Comparison of ENCODE assay signal across 8 mouse cellular contexts in the genomic region with DNA sequence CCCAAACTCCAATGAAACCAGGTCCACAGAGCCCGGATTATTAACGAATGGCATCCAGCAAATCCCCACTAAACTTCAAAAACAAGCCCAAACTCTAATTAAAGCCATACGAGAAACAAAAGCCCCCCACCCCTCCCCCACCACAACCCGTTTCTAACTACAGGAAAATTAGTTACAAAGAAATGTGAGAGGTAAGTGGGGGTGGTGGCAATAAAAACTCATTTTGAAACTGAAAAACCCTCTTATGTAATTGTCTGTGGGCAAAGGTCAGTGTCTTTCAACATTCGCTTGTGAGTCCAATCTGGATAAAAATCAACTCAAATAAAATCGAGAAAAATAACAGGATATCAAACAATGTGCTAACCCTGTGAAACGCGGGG. TPM values are rescaled to one million over a fixed set of nuclear protein-coding genes. Genes with fewer than 3 reads are reported as not detected.
DNase-seq lines count a peak whose midpoint lies in the region; ATAC-seq and TF ChIP-seq lines count a peak whose summit lies in the region.

No protein-coding gene starts in this region.

- 0 out of 2 replicates have a peak, but pooled peaks cover 2% of the 10 kb centered on the region for H3K79me2 ChIP-seq in heart, adult 2 months (replicated peaks; ENCODE audit: control insufficient read depth, insufficient read depth, low read length)

- no peak for TF ChIP-seq EP300 in heart, adult 2 months (IDR thresholded peaks at IDR 0.05; ENCODE audit: insufficient read depth, low read depth, low read length)

- peaks cover 2% of the 10 kb centered on the region; the same call in 1 of the 2 replicates for H3K36me3 ChIP-seq in heart, adult 2 months (ENCODE audit: control insufficient read depth, insufficient read depth, low read length)
- no peaks in the 10 kb centered on the region for H3K36me3 ChIP-seq in neural tube, embryonic 12.5 days
- H3K36me3 ChIP-seq in small intestine, adult 2 months (ENCODE audit: control insufficient read depth, insufficient read depth, low read length): no peaks in the 10 kb centered on the region

- H3K9me3 ChIP-seq in neural tube, embryonic 12.5 days: no peaks in the 10 kb centered on the region

- no peak overlapping the region; the same call in 1 of the 2 replicates for H3K4me3 ChIP-seq in heart, adult 2 months
- H3K4me3 ChIP-seq in neural tube, embryonic 12.5 days: no peak overlapping the region
- H3K4me3 ChIP-seq in small intestine, adult 2 months (ENCODE audit: low read depth, low read length): no peak overlapping the region

- peaks cover 16% of the 10 kb centered on the region for H3K4me1 ChIP-seq in heart, adult 2 months (ENCODE audit: control insufficient read depth, insufficient read depth, low read length)
- peaks cover 33% of the 10 kb centered on the region for H3K4me1 ChIP-seq in neural tube, embryonic 12.5 days
- peaks cover 28% of the 10 kb centered on the region for H3K4me1 ChIP-seq in small intestine, adult 2 months (ENCODE audit: control insufficient read depth, insufficient read depth, insufficient read length, low read length)

- H3K27ac ChIP-seq in heart, adult 2 months: peak overlapping the region; percentile 95
- no peak overlapping the region for H3K27ac ChIP-seq in neural tube, embryonic 12.5 days
- peak overlapping the region; percentile 35; the same call in 1 of the 2 replicates for H3K27ac ChIP-seq in small intestine, adult 2 months (ENCODE audit: insufficient read depth, low read depth, low read length)

- H3K27me3 ChIP-seq in heart, adult 2 months (ENCODE audit: control insufficient read depth, insufficient read depth, low read length): no peaks in the 10 kb centered on the region
- H3K27me3 ChIP-seq in neural tube, embryonic 12.5 days (replicated peaks): no peaks in the 10 kb centered on the region
- H3K27me3 ChIP-seq in small intestine, adult 2 months (ENCODE audit: control insufficient read depth, insufficient read depth, low read length): no peaks in the 10 kb centered on the region

- H3K9ac ChIP-seq in heart, adult 2 months (ENCODE audit: low read depth, low read length): no peak overlapping the region
- H3K9ac ChIP-seq in neural tube, embryonic 12.5 days: no peak overlapping the region

- H3K4me2 ChIP-seq in neural tube, embryonic 12.5 days (replicated peaks): peak overlapping the region; percentile 87

- no peak for TF ChIP-seq CTCF in heart, adult 2 months (IDR thresholded peaks at IDR 0.05)
- no peak for TF ChIP-seq CTCF in small intestine, adult 2 months (IDR thresholded peaks at IDR 0.05; ENCODE audit: extremely low read depth, insufficient read length, insufficient replicate concordance, low read depth, low read length)

- intact Hi-C loops in heart, adult 2 months (cut with DNase I): no loop called here
- intact Hi-C loops in heart, postnatal 14 days (cut with DNase I): no loop called here

- WGBS in heart, adult 2 months: 41% methylated on average over 8 of the region's 8 CpGs
- 32% methylated on average over 8 of the region's 8 CpGs for WGBS in neural tube, embryonic 12.5 days
- WGBS in small intestine, adult 2 months: 14% methylated on average over 8 of the region's 8 CpGs

- ATAC-seq in neural tube, embryonic 12.5 days (ENCODE audit: low FRiP score, low read depth): no peak
- ATAC-seq in cerebellum, adult (ENCODE audit: insufficient number of reproducible peaks, low FRiP score, low TSS enrichment): no peak

- no peak for TF ChIP-seq POLR2A in heart, adult 2 months (IDR thresholded peaks at IDR 0.05; ENCODE audit: insufficient read depth, low read depth, low read length)
- no peak for TF ChIP-seq POLR2A in small intestine, adult 2 months (IDR thresholded peaks at IDR 0.05; ENCODE audit: low read depth, low read length)

- DNase-seq in heart, adult 2 months: no peak
- no peak for DNase-seq in heart, postnatal 14 days
- DNase-seq in neural tube, embryonic 10.5 days (ENCODE audit: extremely low spot score, low spot score): no peak
- DNase-seq in kidney, adult 8-10 months: peak; percentile 21 to 72
- DNase-seq in left cerebral cortex, adult 8-10 months (ENCODE audit: low spot score in 2 of 2): no peak

RNA-seq across cellular contexts. Expression of gene Nfil3, which starts 4.8 kb away (rescaled TPM):
- total RNA-seq in heart, adult 2 months (2021): 10 to 100 TPM; 13.9 to 42.4 TPM
- polyA plus RNA-seq in heart, adult 2 months (2012; rRNA removed): 3.4 and 6.7 TPM in 2 replicates
- total RNA-seq in heart, postnatal 14 days (2021): 10 to 100 TPM; 19.6 to 22.7 TPM
- 42.2 and 44.2 TPM in 2 replicates for polyA plus RNA-seq in neural tube, embryonic 12.5 days (2016; fragmentation: Nextera tagmentation; extraction: Ambion mirVana)
- 3.8 and 9.2 TPM in 2 replicates for polyA plus RNA-seq in small intestine, adult 2 months (2012; rRNA removed)
- total RNA-seq in left cerebral cortex, adult 8-10 months (2022): 10 to 100 TPM in 3 of 4 experiments, 1 to 10 TPM in 1; 9.5 to 11.4 (median 10.7) TPM

RNA-seq across cellular contexts. Expression of gene Auh, which starts 46.6 kb away (rescaled TPM):
- 100 to 1,000 TPM; 135 to 152 TPM for total RNA-seq in heart, adult 2 months (2021)
- polyA plus RNA-seq in heart, adult 2 months (2012; rRNA removed): 64.6 and 94.0 TPM in 2 replicates
- total RNA-seq in heart, postnatal 14 days (2021): 10 to 100 TPM; 92.6 to 95.8 TPM
- polyA plus RNA-seq in neural tube, embryonic 12.5 days (2016; fragmentation: Nextera tagmentation; extraction: Ambion mirVana): 51.4 and 52.7 TPM in 2 replicates
- 5.9 and 14.9 TPM in 2 replicates for polyA plus RNA-seq in small intestine, adult 2 months (2012; rRNA removed)
- 100 to 1,000 TPM in 3 of 4 experiments, 10 to 100 TPM in 1; 94.6 to 109 (median 103) TPM for total RNA-seq in left cerebral cortex, adult 8-10 months (2022)

Comparison
In these comparisons a context has a peak if more than half of its experiments do, and no peak if none do; other contexts are left out.
1. DNase-seq: peak in kidney, adult 8-10 months (2 of 2); none in heart, adult 2 months (0 of 2), heart, postnatal 14 days (0 of 2), neural tube, embryonic 10.5 days (single experiment) and left cerebral cortex, adult 8-10 months (0 of 2).